Mouse (Mus musculus) layer of hippocampus, adult 2 months (tissue): ENCODE results near the gene Mpzl1. TPM values are rescaled to one million over a fixed set of nuclear protein-coding genes. Genes with fewer than 3 reads are reported as not detected.

Experiments used
- DNase-seq, 2 experiments: peaks; one replicate each; pipeline ENCODE4 v3.0.0; 2022; ENCODE audit warnings: low spot score in 2 of 2
- H3K27ac ChIP-seq: fragments of 200-600 bp; 2 replicates; pipeline ENCODE4 v1.8.1; 2022
- H3K4me3 ChIP-seq: fragments of 200-600 bp; 2 replicates; pipeline ENCODE4 v1.8.1; 2022; ENCODE audit warnings: mild to moderate bottlenecking
- CTCF ChIP-seq: fragments of 200-600 bp; conservative IDR thresholded peaks from 2 replicates; pipeline ENCODE4 v1.8.1; 2022; ENCODE audit warnings: antibody characterized with exemption, mild to moderate bottlenecking, moderate library complexity
- total RNA-seq, 2 experiments: library from RNA; stranded (reverse); gene quantifications; 2 replicates each; pipeline ENCODE4 v1.2.3; 2021

Mpzl1 gene
- total RNA-seq, 2 experiments from 2014 or later: 30.6 to 38.5 TPM

GRCm38 (mm10) chr1:165576459-165577112 lies 57.8 kb downstream of the Mpzl1 start:
- TF ChIP-seq CTCF: no peak
- Histone ChIP-seq H3K27ac (no peak overlapping the region), H3K4me3 (no peak overlapping the region)
- no peak for DNase-seq

- Histone ChIP-seq H3K4me3 (no peak overlapping the region), H3K27ac (no peak overlapping the region)
- TF ChIP-seq CTCF: no peak
- DNase-seq: no peak
Measured at GRCm38 (mm10) chr1:165576005-165576404, 58.3 kb downstream of the Mpzl1 start.

GRCm38 (mm10) chr1:165567466-165567865 lies 66.9 kb downstream of the Mpzl1 start:
- no peak for TF ChIP-seq CTCF
- DNase-seq: no peak
- H3K27ac ChIP-seq: no peak overlapping the region
- no peak overlapping the region for H3K4me3 ChIP-seq

GRCm38 (mm10) chr1:165565283-165565682 lies 69.1 kb downstream of the Mpzl1 start:
- no peak for DNase-seq
- no peak for TF ChIP-seq CTCF
- H3K27ac ChIP-seq: no peak overlapping the region
- H3K4me3 ChIP-seq: no peak overlapping the region

- Histone ChIP-seq H3K4me3 (no peak overlapping the region), H3K27ac (peak overlapping the region; percentile 83)
- DNase-seq: peak; percentile 81 to 92
- TF ChIP-seq CTCF: no peak
Measured at GRCm38 (mm10) chr1:165559073-165559472, 75.3 kb downstream of the Mpzl1 start.

GRCm38 (mm10) chr1:165556711-165557110 lies 77.6 kb downstream of the Mpzl1 start:
- peak; percentile 30 to 58 for DNase-seq
- TF ChIP-seq CTCF: no peak
- Histone ChIP-seq H3K4me3 (no peak overlapping the region), H3K27ac (peak overlapping the region; percentile 39; the same call in 1 of the 2 replicates)

Other genes starting within 250 kb of the Mpzl1 start
- gene Dcaf6, start 174.1 kb downstream of the Mpzl1 start, total RNA-seq: 10 to 100 TPM; 91.8 to 98.5 TPM
- gene Mpc2, start 173.9 kb downstream of the Mpzl1 start, total RNA-seq: 100 to 1,000 TPM; 122 to 126 TPM
- gene Adcy10, start 149.4 kb downstream of the Mpzl1 start, total RNA-seq: under 1 TPM; 0.33 to 0.39 TPM
- gene Rcsd1, start 75.2 kb upstream of the Mpzl1 start, total RNA-seq: 1 to 10 TPM; 3.7 to 4.9 TPM
- 10 to 100 TPM; 23.8 to 26.4 TPM for gene Creg1, start 129.2 kb upstream of the Mpzl1 start, total RNA-seq
- gene Cd247, start 154.1 kb upstream of the Mpzl1 start, total RNA-seq: not detected